In genomic region chr11:6037198-6037597, GRCm38 (mm10) we compare ENCODE assay signal across 14 mouse cellular contexts. TPM values are rescaled to one million over a fixed set of nuclear protein-coding genes. Genes with fewer than 3 reads are reported as not detected.
DNase-seq lines count a peak whose midpoint lies in the region; ATAC-seq lines count a peak whose summit lies in the region.
"Had no signal": no experiment of that assay in that cellular context is flagged by ENCODE, and none has a peak within 500 bp of the region (broad histone marks: within the 10 kb centered on the region; RNA-seq: fewer than 3 reads in every experiment).

No protein-coding gene starts in this region.

- 85% methylated on average over 7 of the region's 7 CpGs for WGBS in heart, embryonic 10.5 days
- 82% methylated on average over 7 of the region's 7 CpGs for WGBS in liver, embryonic 11.5 days

- no peak overlapping the region for H3K9ac ChIP-seq in liver, embryonic 11.5 days (ENCODE audit: low read depth, low read length)
- H3K9ac ChIP-seq: forebrain, postnatal 0 days; heart, embryonic 15.5 days; intestine, embryonic 15.5 days; liver, embryonic 15.5 days had no signal

- H3K9me3 ChIP-seq in heart, embryonic 10.5 days: no peaks in the 10 kb centered on the region
- no peaks in the 10 kb centered on the region for H3K9me3 ChIP-seq in liver, embryonic 11.5 days (ENCODE audit: control insufficient read depth, low read length)
- H3K9me3 ChIP-seq: heart, embryonic 15.5 days; intestine, embryonic 15.5 days had no signal

- ATAC-seq in liver, embryonic 11.5 days (replicated peaks; ENCODE audit: low FRiP score): no peak
- ATAC-seq: forebrain, postnatal 0 days; intestine, embryonic 15.5 days had no signal

- H3K36me3 ChIP-seq in heart, embryonic 10.5 days: no peaks in the 10 kb centered on the region
- H3K36me3 ChIP-seq in liver, embryonic 11.5 days (ENCODE audit: control insufficient read depth, insufficient read depth, low read length): no peaks in the 10 kb centered on the region
- H3K36me3 ChIP-seq: heart, embryonic 15.5 days; intestine, embryonic 15.5 days; liver, embryonic 15.5 days had no signal

- peak; percentile 82 for DNase-seq in heart, adult 11 months
- no peak for DNase-seq in heart, embryonic 10.5 days (ENCODE audit: low spot score)
- DNase-seq in Muller cell, postnatal 12 days (ENCODE audit: inconsistent ontology term): peak; percentile 41
- peak; percentile 63 to 76 for DNase-seq in cerebellum, postnatal 25 days
- DNase-seq in gastrocnemius, postnatal 25 days: peak; percentile 82
- no peak for DNase-seq in layer of hippocampus, adult 9-10 months (ENCODE audit: low spot score)
- DNase-seq in c-Kit-positive CD71-positive TER-119-positive erythroid progenitor cells, embryonic 14.5 days (ENCODE audit: low spot score): no peak
- DNase-seq in liver, embryonic 11.5 days (ENCODE audit: low spot score): no peak
- DNase-seq: adrenal gland, postnatal 10 days; forebrain, postnatal 0 days; kidney, postnatal 10 days had no signal

- H3K4me1 ChIP-seq in heart, embryonic 10.5 days: no peaks in the 10 kb centered on the region
- H3K4me1 ChIP-seq in liver, embryonic 11.5 days (replicated peaks; ENCODE audit: control insufficient read depth, insufficient read depth, low read length): no peaks in the 10 kb centered on the region
- H3K4me1 ChIP-seq: heart, embryonic 15.5 days had no signal

- no peak overlapping the region for H3K4me2 ChIP-seq in liver, embryonic 11.5 days
- H3K4me2 ChIP-seq: heart, embryonic 15.5 days; intestine, embryonic 15.5 days; liver, embryonic 15.5 days had no signal

- H3K4me3 ChIP-seq in heart, embryonic 10.5 days: no peak overlapping the region
- H3K4me3 ChIP-seq in liver, embryonic 11.5 days (ENCODE audit: low read depth, low read length): no peak overlapping the region
- H3K4me3 ChIP-seq: heart, embryonic 15.5 days; intestine, embryonic 15.5 days; liver, embryonic 15.5 days had no signal

- no peak overlapping the region for H3K27ac ChIP-seq in heart, embryonic 10.5 days
- no peak overlapping the region for H3K27ac ChIP-seq in liver, embryonic 11.5 days (ENCODE audit: low read depth, low read length)
- H3K27ac ChIP-seq: heart, embryonic 15.5 days; intestine, embryonic 15.5 days; liver, embryonic 15.5 days had no signal

- H3K27me3 ChIP-seq in heart, embryonic 10.5 days (ENCODE audit: insufficient read depth, poor library complexity, severe bottlenecking): peaks cover 8% of the 10 kb centered on the region; the same call in 1 of the 2 replicates
- no peaks in the 10 kb centered on the region for H3K27me3 ChIP-seq in liver, embryonic 11.5 days (replicated peaks; ENCODE audit: control insufficient read depth, insufficient read depth, low read length)
- H3K27me3 ChIP-seq: heart, embryonic 15.5 days; intestine, embryonic 15.5 days; liver, embryonic 15.5 days had no signal

RNA-seq across cellular contexts. Expression of gene Camk2b, which starts 29.0 kb away (rescaled TPM):
- polyA plus RNA-seq in heart, embryonic 10.5 days (2016; fragmentation: Nextera tagmentation; extraction: Ambion mirVana): 1.8 and 2.3 TPM in 2 replicates
- total RNA-seq in gastrocnemius, postnatal 25 days (2021): 100 to 1,000 TPM; 115 to 121 TPM
- 0.99 and 1.0 TPM in 2 replicates for polyA plus RNA-seq in liver, embryonic 11.5 days (2014; fragmentation: Nextera tagmentation; extraction: Ambion mirVana)

Comparison
In these comparisons a context has a peak if more than half of its experiments do, and no peak if none do; other contexts are left out.
1. DNase-seq: peak in heart, adult 11 months (single experiment), Muller cell, postnatal 12 days (single experiment), cerebellum, postnatal 25 days (2 of 2) and gastrocnemius, postnatal 25 days (single experiment); none in heart, embryonic 10.5 days (single experiment), layer of hippocampus, adult 9-10 months (single experiment), c-Kit-positive CD71-positive TER-119-positive erythroid progenitor cells, embryonic 14.5 days (single experiment) and liver, embryonic 11.5 days (single experiment).